Mouse (Mus musculus) left cerebral cortex, postnatal 14 days (tissue): ENCODE measurements at regions not wholly inside any gene's neighbourhood (a gene's known extent, or its start where the extent isn't known, plus 50 kb on each side); places are given as distances from the start of the nearest gene placed in this dataset.

ENCODE experiments used
- DNase-seq, 2 experiments: peaks; one replicate each; pipeline ENCODE4 v3.0.0; 2021 to 2022; ENCODE audit warnings: low spot score in 2 of 2, mixed read lengths in 1 of 2
- intact Hi-C: fragments of 180-260 bp; cut with DNase I; formaldehyde crosslinking; loops from one replicate; pipeline ENCODE4 v1.15.1; 2025

GRCm38 (mm10) chr1:5382372-5382771 is 574.7 kb downstream of the Gm37988 start:
- intact Hi-C loops: no loop called here
- DNase-seq: peak; percentile 5
